Mouse (Mus musculus) retina, postnatal 1 day (tissue): ENCODE data around the gene Ier3.

Experiments used
- DNase-seq: peaks from one replicate; pipeline ENCODE4 v3.0.0-alpha.2; 2012

Gene Ier3

DNA sequence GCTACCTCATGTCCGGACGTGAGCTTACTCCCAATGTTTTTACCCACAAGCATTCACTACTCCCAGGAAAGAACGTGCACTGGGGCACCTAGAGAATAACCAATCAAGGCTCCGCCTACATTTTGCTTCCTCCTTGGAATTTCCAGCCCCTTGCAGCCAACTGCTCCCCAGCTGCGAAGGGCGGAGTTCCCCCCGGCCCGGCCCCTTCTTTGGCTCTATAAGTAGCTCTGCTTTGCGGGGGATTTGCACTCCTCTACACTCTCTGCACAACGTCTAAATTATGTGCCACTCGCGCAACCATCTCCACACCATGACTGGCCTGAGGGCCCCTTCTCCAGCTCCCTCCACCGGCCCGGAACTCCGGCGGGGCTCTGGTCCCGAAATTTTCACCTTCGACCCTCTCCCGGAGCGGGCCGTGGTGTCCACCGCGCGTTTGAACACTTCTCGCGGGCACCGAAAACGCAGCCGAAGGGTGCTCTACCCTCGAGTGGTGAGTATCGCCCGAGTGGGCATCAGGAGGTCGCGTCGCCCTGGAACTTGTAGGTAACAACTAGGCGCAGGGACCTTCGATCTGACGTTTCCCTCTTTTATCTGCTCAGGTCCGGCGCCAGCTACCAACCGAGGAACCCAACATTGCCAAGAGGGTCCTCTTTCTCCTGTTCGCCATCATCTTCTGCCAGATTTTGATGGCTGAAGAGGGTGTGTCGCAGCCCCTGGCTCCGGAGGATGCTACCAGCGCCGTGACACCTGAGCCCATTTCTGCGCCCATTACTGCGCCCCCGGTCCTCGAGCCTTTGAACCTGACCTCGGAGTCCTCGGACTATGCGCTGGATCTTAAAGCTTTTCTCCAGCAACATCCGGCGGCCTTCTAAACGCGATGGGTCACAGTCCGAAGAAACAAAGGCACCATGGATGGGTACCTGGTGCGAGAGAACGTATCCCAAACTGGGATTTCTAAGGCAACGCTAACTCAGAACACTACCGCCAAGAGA lies at the start of gene Ier3:
TSS of gene Ier3 (plus strand) at position 246 of the 992 bp plus-strand sequence.
- DNase-seq: peak; percentile 81

- DNase-seq: peak; percentile 30
Measured at GRCm38 (mm10) chr17:35776811-35777609, 44.5 kb upstream of the Ier3 start.

- no peak for DNase-seq
Measured at GRCm38 (mm10) chr17:35778965-35779364, 42.5 kb upstream of the Ier3 start.

DNA sequence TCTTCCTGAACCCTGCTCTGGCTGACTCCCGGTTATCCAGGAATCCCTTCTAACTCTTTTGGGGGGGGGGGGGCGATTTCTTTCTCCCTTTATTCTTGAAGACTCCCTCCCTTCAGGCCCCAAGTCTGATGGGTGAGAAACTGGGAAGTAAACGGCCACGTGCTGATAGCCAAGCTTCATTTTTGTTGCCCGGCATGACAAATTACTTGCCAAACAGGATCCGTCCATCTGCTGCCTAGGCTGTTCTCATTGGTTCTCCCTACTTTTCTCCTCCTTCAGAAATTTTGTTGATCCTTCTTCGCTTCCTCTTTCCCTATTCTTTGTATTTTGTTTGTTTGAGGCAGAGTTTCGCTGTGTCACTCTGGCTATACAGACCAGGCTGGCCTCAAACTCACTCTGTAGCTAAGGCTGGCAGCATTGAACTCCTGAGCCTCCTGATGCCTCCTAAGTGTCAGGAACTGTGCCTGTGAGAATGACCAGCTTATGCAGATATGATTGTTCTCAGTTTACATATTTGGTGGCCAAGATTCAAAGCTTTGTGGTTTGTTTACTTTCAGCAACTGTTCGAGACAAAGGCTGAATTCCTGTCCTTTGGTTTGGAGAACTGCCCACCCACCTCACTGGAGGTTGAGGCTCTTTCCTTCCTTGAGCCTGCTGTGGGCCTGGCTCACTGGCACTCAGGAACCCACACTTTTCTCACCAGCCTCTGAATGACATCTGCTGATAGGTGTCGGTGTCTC lies 41.8 kb upstream of the Ier3 start:
- no peak for DNase-seq

- no peak for DNase-seq
Measured at GRCm38 (mm10) chr17:35780362-35780761, 41.1 kb upstream of the Ier3 start.

GRCm38 (mm10) chr17:35782398-35782797 lies 39.1 kb upstream of the Ier3 start:
- DNase-seq: peak; percentile 50

GRCm38 (mm10) chr17:35782924-35783323 lies 38.6 kb upstream of the Ier3 start:
- no peak for DNase-seq

DNA sequence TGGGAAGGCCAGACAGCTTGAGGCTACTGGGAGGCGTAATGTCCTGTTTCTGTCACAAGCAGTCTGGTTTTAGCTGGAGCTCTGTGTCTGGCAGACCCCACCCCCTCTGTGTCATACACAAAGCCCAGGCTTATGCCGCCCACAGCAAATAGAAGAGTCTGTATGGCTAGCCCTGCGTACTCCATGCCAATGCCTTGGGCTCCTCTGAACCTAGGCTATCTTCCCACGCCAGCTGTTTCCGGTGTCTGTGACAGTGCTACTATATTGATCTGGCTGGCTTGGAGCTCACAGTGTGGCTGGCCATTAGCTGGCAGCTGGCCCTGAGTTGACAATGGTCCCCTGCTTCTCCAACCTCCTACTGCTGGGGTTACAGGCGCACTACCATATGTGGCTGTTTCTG lies 37.5 kb upstream of the Ier3 start:
- peak; percentile 63 for DNase-seq

DNA sequence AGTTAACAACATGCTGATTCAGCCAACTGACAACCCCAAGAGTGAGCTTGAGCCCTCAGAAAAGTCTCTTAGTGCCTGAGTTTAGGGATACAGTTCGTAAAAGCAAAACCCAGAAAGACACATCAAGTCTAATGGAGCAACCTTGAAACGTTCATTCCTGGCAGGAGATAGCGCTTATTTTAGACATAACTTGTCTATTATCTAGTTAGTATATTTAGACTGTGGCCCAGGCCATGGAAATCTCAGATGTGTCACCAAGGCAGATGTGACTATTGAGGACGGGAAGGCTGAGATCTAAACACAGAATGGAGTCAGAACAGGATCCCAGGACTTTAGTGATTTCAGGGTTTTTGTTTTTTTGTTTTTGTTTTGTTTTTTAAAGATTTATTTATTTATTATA lies 36.3 kb upstream of the Ier3 start:
- DNase-seq: no peak

GRCm38 (mm10) chr17:35787493-35787892 lies 34.0 kb upstream of the Ier3 start:
- no peak for DNase-seq

GRCm38 (mm10) chr17:35788025-35788424 lies 33.5 kb upstream of the Ier3 start:
- DNase-seq: no peak

GRCm38 (mm10) chr17:35790933-35791332 lies 30.6 kb upstream of the Ier3 start:
- DNase-seq: no peak

DNA sequence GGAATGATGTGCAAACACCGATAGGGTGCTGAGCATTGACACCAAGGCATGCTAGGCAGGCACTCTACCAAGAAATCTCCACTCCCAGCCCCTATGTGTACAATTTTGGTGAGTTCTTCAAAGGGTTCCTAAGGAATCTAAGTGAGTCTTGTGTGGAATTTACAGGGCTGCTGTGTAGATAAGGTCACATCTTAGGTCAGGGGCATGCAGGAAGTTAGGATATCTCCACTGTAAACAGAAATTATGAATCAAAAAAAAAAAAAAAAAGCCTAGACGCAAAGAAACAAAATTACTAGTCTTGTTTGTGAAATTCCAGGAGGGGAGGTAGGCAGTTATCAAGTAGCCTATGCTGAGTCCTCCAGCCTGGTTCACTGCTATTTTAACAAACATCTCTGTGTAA lies 28.6 kb upstream of the Ier3 start:
- DNase-seq: no peak

DNA sequence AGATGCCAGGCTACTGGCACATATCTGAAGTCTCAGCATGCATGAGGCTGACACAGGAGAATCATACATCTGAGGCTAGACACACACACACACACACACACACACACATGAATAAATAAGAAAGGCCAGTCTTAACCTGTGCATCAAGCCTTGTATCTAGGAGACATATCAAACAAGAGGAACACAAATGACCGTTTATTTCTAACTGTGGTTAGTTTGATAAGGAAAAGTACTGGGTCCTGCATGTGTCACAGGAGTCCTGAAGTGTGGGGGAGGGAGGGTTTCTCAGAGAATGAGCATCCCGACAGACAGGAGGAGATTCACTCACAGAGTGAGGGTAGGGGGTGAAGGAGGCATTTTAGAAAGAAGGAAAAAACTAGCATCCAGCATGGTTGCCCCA lies 26.4 kb upstream of the Ier3 start:
- no peak for DNase-seq

DNA sequence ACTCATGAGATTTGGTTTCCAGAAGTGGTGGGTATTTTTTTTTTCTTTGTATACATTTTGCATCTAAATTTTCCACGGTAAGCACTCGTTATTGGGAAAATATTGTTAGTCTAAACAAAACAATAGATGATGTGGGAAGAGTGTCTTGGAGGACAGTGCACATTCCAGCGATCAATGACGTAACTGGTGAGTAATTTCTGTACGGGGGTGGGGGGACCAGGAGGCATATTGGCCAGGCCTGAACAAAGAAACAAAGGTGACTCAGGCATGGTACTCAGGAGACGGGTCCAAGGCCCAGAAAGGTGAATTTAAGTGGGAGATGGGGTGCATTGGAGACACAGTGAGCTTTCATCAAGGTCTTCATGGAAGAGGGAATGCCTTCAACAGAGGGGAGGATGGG lies 25.8 kb upstream of the Ier3 start:
- DNase-seq: no peak

DNA sequence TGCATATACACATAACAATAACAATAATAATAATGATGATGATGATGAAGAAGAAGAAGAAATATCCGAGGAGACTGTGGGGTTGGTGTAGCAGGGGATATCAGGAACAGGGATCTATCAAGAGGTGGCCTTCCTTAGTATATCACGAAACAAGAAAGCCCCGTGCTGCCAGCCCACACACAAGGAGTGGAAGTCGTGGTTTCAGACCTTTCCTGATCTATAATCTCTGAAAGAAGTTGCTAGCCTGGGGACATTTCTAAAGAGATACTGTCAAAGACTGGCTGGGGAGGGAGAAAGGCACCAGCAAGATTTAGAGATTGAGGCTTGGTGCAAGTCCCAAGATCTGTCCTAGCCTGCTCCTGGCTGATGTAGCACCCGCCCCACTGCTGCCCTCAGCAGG lies 24.6 kb upstream of the Ier3 start:
- no peak for DNase-seq

DNA sequence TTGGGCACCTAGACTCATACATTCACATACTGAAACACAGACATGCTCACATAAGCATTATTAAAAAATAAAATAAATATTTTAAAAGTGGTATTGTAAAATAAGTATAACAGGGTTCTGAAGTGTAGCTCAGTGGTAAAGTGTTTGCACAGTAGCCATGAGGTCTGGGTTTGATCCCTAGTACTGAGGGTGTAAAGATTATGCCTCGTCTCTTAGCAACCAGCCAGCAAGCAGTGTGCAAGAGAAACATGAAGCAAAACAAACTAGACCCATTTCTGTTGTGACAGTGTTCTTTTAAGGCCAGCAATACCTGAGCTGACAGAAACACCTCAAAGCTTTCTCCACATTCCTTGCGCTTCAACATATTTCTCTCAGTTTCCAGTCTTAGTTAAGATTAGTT lies 20.6 kb upstream of the Ier3 start:
- DNase-seq: no peak

DNA sequence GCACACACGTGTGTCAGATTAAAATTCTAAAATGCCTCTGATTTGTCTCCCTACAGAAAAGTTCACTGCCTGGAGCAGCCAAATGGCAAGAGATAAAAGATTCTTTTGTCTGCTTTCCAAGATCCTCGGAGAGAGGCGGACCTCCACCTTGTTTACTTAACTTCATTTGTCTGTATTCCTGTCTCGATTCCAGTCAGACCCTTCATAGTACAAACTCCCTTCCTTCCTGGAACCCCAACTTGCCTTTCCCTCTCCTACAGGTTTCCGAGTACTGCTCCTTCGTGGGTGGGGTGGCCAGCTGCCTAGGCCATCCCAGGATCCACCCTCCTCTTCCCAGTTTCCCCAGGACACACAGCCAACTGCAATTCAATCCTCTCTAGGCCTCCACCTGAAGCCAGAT lies 18.5 kb upstream of the Ier3 start:
- DNase-seq: no peak

DNA sequence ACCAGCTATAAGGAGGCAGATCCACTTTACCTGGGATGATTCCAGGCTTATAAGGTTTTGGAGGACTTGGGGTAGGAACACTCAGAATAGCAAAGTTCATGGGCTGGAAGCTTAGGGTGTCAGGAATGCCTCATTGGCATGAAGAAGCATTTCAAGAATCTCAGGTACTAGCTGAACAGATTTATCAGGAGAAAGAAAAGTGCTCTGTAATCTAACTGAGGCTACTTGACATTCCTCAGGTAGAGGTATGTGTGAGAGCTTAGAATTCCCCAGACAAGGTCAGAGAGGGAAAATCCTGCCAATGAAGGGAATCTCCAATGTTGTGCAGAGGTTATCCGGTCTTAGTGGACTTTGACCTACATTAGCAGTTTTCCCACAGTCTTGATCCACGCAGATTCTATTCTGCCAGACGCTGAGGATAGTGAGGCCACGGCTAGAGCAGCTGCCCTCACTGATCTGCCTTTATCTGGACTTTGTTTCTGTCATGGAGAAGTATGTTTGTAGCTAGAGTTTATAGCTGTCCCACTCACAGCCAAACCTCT lies 17.6 kb upstream of the Ier3 start:
- peak; percentile 19 for DNase-seq

DNA sequence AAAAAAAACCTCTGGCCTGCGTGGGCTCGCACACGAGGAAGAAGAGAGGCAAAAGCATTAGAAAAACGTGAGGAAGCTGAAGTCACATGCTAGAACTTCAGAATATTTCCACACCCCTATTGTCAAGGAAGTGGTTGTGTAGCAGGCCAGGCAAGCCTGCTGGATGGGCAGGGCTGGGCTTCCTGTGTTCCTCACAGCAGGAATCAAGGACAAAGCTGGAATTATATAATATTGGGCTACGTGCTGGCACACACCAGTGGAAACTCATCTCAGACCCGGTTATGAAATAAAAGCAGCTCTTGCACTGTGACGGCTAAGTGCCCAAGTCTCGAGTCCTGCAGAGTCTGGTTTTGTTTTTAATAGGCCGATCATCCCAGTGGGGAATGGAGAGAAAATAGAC lies 13.4 kb upstream of the Ier3 start:
- no peak for DNase-seq

- no peak for DNase-seq
Measured at GRCm38 (mm10) chr17:35809395-35809794, 12.1 kb upstream of the Ier3 start.

DNA sequence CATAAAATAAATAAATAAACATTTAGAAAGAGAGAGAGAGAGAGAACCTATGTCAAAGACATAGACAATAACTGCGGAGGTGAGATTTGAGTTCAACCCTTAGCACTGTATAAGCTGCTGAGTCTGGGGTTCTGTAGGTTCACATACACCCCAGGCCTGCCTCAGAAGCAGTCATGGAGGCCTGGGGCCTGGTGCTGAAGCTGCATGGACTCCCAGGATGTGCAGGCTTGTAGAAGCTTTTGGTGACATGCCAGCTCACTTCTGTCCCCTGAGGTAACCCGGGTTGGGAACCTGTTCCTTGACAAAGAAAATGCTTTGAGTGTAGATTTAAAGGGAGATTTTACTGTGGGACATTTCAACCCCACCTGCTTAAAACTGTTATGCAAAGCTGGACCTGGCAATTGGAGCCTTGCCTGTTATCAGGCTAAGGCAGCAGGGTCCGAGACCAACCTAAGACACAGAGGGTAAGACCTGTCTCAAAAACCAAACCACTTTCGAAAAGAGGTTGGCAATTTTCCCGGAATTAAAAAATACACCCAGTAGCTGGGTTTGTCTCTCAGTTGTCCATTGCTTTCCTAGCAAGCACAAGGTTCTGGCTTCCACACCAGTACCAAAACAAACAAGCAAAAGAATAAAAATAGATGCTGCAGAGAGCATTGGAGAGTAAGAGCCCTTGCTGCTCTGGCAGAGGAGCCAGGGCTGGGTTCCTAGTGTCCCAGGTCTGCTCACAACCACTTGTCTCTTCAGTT lies 10.4 kb upstream of the Ier3 start:
- DNase-seq: no peak
